Mouse (Mus musculus): Measurements from ENCODE around the gene Epn1.

DNA sequence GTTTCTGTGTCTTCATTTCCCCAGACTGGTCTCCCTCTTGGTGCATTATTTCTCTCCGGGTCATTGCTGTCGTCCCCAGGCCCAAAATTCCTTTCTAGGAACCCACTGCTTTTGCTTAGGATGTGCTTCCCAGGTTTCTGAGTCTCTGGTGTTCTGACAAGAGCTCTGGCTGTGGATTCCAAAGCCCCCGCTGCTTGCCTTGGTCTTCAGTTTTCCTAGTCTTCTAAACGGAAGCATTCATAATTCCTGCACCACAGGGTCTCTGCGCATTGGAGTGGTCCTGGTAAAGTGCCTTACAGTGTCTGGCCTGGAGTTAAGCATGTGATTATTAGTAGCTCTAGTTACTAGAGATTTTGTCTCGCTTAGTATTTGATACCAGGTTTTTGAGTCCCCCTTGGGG is 780 bp downstream of the Epn1 start:
- TF ChIP-seq CTCF (IDR thresholded peaks at IDR 0.05; ENCODE audit: low read depth, low read length) (no peak), TAL1 (conservative IDR thresholded peaks at IDR 0.05; ENCODE audit: low read depth, low read length) (no peak), GATA1 (IDR thresholded peaks at IDR 0.05; ENCODE audit: borderline replicate concordance, low read length) (no peak), POLR2AphosphoS5 (IDR thresholded peaks at IDR 0.05; ENCODE audit: insufficient replicate concordance, low read depth, low read length) (no peak), GATA2 (IDR thresholded peaks at IDR 0.05; ENCODE audit: borderline replicate concordance, low read depth, low read length) (no peak)

Measured in G1E (cell line).